Mouse (Mus musculus): ENCODE measurements around the gene Rsrc1.
A peak's percentile ranks its signal among the peaks of the same experiment; 100 is the strongest.

Rsrc1 gene

GRCm38 (mm10) chr3:67284039-67284438 lies 302.8 kb downstream of the Rsrc1 start:
- DNase-seq: no peak

- no peak for DNase-seq
Observed at GRCm38 (mm10) chr3:67284848-67285247, 303.7 kb downstream of the Rsrc1 start.

- no peak for DNase-seq
Observed at GRCm38 (mm10) chr3:67288664-67289063, 307.5 kb downstream of the Rsrc1 start.

- DNase-seq: no peak
Observed at GRCm38 (mm10) chr3:67289482-67289881, 308.3 kb downstream of the Rsrc1 start.

- DNase-seq: no peak
Observed at GRCm38 (mm10) chr3:67308725-67309124, 327.5 kb downstream of the Rsrc1 start.

GRCm38 (mm10) chr3:67309644-67310311 lies 328.6 kb downstream of the Rsrc1 start:
- DNase-seq: no peak

GRCm38 (mm10) chr3:67311436-67311835 lies 330.2 kb downstream of the Rsrc1 start:
- DNase-seq: no peak

- DNase-seq: no peak
Observed at GRCm38 (mm10) chr3:67322422-67322821, 341.2 kb downstream of the Rsrc1 start.

GRCm38 (mm10) chr3:67339558-67339957 lies 358.4 kb downstream of the Rsrc1 start:
- DNase-seq: no peak

- no peak for DNase-seq
Observed at GRCm38 (mm10) chr3:67340921-67341320, 359.7 kb downstream of the Rsrc1 start.

- no peak for DNase-seq
Observed at GRCm38 (mm10) chr3:67343004-67343662, 361.9 kb downstream of the Rsrc1 start.

- DNase-seq: peak; percentile 52
Observed at GRCm38 (mm10) chr3:67344599-67344998, 363.4 kb downstream of the Rsrc1 start.

- no peak for DNase-seq
Observed at GRCm38 (mm10) chr3:67346674-67347073, 365.5 kb downstream of the Rsrc1 start.

- DNase-seq: no peak
Observed at GRCm38 (mm10) chr3:67351406-67352127, 370.4 kb downstream of the Rsrc1 start.

GRCm38 (mm10) chr3:67352128-67352762 lies 371.1 kb downstream of the Rsrc1 start:
- peak; percentile 10 for DNase-seq

GRCm38 (mm10) chr3:67352763-67353149 lies 371.6 kb downstream of the Rsrc1 start:
- no peak for DNase-seq

GRCm38 (mm10) chr3:67358376-67358775 lies 377.2 kb downstream of the Rsrc1 start:
- no peak for DNase-seq

- DNase-seq: no peak
Observed at GRCm38 (mm10) chr3:67366087-67366892, 385.1 kb downstream of the Rsrc1 start.

- no peak for DNase-seq
Observed at GRCm38 (mm10) chr3:67367481-67367880, 386.3 kb downstream of the Rsrc1 start.

- no peak for DNase-seq
Observed at GRCm38 (mm10) chr3:67369407-67370079, 388.4 kb downstream of the Rsrc1 start.

- no peak for DNase-seq
Observed at GRCm38 (mm10) chr3:67372194-67372593, 391.0 kb downstream of the Rsrc1 start.

GRCm38 (mm10) chr3:67372781-67373180 lies 391.6 kb downstream of the Rsrc1 start:
- DNase-seq: no peak

Measured in kidney, adult 18-20 months (tissue).